Mouse (Mus musculus) liver, embryonic 14.5 days (tissue): Measurements from ENCODE around the gene Misp.

Experiments
- CTCF ChIP-seq: IDR thresholded peaks from 2 replicates; pipeline ENCODE4 v1.5.1; 2016; ENCODE audit warnings: antibody characterized with exemption, low read depth, control low read depth
- EP300 ChIP-seq: IDR thresholded peaks from 2 replicates; pipeline ENCODE4 v1.6.1; 2016; ENCODE audit warnings: antibody characterized with exemption, low read depth

- no peak for TF ChIP-seq EP300
- TF ChIP-seq CTCF = no peak
Measured at GRCm38 (mm10) chr10:79802331-79802971, 18.3 kb upstream of the Misp start.
